Mouse (Mus musculus): ENCODE measurements around the gene Colec11.

Colec11 gene

DNA sequence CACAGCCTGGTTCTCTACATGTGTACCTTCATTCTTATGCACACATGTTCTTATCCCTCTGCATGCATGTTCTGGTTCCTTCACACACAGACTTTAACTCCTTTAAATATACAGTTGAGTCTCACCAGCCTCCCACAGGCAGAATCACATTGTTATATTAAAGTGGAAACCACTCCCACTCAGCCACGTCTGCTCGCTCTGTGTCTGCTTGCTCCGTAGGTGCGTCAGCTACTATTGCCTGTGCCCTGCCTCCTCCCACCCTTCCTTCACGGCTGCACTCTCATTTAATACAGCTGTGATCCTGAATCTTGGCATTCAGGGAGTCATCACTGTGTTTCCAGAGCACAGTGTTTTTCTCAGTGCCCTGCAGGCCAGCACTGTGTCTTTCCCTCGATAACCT is 10.8 kb downstream of the Colec11 start:
- in situ Hi-C loops (cut with MboI; ENCODE audit: low pct_unique_long_range_greater_than_20kb in 1 of 2, low sequenced_read_pairs in 2 of 2, unreplicated experiment in 1 of 2), result no loop called here

DNA sequence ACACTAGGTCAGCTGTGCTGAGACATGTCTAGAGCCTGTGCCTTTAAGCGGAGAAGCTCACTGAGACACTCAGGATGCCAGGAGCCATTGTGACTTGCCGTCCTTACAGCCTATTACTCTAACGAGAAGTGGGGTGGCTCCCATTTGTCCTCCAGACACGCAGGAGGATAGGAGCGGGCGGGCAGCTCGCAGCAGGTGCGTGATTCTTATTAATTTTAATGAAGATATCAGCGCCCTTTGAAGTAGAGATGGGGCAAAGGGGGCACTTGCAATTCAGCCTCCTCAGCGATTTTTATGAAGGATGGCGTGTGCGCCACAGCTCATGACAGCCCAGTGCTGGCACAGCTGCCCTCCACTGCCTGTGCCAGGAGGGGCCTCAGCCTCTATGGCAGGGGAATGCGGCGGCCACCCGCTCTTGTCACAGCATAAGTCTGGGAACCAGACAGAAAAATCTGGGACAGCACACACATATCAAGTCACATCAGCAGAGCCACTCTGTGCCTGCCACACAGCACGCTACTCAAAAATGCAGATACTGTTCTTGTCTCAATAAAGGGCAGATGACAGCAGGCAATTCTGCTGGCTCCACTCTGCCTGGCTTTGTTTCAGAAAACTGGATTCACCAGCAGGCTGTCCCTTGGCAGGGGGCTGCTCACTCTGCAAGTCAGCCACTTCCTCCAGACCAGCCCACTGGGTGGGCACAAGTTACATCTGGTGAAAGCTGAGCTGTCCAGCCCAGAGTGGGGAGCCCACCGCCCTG is 15.5 kb downstream of the Colec11 start:
- in situ Hi-C loops (cut with MboI; ENCODE audit: low pct_unique_long_range_greater_than_20kb in 1 of 2, low sequenced_read_pairs in 2 of 2, unreplicated experiment in 1 of 2), result no loop called here

DNA sequence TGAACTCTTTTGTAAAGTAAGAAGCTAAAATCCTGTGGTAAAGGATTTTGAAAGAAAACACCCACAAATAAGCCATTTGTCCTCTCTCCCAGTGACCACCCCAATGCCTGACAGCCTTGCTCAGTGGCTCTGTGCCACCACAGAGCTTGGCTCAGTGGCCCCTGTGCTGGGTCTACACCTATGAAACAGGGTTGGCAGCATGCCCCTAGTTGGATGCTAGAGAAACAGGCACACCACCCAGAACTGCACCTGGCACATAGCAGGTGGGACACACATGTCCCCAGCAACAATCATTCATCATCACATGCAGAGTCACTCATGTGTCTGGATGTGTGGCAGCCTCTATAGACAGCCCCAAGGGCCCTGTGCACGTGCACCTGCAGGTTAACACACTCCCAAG is 19.7 kb downstream of the Colec11 start:
- in situ Hi-C loops (cut with MboI; ENCODE audit: low pct_unique_long_range_greater_than_20kb in 1 of 2, low sequenced_read_pairs in 2 of 2, unreplicated experiment in 1 of 2), result no loop called here

DNA sequence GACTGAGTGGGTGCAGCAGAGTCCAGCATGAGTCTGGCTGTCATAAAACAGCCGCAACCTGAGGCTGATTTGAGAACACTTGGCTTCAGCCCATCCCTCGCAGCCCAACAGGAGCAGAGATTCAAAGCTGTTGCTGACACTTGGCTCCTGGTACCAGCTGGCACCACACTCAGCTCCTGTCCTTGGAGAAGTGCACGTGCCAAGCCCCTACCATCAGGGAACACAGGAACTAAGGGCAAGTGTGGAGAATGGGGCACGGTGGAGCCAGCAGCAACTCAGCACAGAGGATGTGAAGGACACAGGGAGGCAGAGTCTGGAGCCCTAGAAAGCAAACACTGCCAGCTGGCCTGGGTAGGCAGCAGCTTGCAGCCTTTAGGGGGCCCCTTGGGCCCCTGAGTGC is 20.9 kb downstream of the Colec11 start:
- in situ Hi-C loops (cut with MboI; ENCODE audit: low pct_unique_long_range_greater_than_20kb in 1 of 2, low sequenced_read_pairs in 2 of 2, unreplicated experiment in 1 of 2), result no loop called here

DNA sequence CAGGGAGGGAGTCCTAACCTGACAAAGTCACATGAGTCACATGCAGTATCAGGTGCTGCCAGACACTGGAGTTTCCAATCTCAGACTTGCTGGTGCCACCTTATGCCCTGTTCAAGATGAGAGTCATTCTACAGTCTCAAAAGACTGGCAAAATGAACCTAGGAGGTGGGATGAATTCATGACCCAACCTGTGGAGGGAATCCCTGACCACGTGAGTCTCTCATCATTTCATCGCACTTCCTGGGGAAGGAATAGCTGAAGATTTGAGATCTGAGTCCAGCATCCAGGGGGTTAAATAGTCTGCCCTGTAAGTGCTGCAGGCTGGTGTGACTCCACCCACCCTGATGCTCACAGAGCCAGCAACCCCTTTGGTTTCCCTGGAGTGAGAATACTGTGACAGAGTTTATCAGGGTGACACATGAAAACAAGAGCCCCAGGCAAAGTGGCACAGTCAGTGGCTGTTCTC is 24.6 kb downstream of the Colec11 start:
- in situ Hi-C loops (cut with MboI; ENCODE audit: low pct_unique_long_range_greater_than_20kb in 1 of 2, low sequenced_read_pairs in 2 of 2, unreplicated experiment in 1 of 2), result no loop called here

DNA sequence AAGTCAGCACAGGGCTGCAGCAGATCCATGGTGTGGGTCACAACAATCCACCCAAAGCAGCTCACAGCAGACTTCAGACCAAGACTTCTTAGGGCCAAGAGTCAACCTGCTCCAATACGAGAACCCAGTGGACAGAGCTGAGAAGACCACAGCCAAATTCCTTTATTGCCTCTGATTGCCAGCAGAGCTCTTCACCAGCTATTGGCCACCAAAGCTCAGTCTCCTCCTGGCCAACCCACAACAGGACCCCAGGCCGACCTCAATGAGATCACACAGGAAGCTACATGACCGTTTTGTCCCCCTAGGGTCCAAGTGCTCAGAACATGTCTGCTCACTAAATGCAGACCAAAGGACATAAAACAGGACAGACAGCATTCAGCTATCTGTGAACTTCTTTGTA is 25.1 kb downstream of the Colec11 start:
- in situ Hi-C loops (cut with MboI; ENCODE audit: low pct_unique_long_range_greater_than_20kb in 1 of 2, low sequenced_read_pairs in 2 of 2, unreplicated experiment in 1 of 2), result no loop called here

DNA sequence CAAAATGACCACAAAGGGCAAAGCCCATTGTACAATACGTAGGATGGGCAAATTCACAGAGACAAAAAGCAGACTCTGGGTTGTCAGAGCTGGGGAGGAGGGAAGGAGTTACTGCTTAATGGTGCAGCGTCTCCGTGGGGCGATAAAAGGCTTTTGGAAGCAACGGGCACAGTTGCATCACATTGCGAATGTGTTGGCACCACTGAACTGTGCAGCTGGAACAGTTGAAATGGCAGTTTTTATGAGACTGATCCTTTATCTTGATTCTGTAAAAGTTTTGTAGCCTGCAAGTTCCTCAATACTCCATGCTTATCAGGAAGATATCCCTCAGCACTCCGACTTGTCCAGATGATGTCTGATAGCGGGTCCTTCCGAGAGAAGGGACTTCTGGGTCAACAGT is 25.5 kb downstream of the Colec11 start:
- in situ Hi-C loops (cut with MboI; ENCODE audit: low pct_unique_long_range_greater_than_20kb in 1 of 2, low sequenced_read_pairs in 2 of 2, unreplicated experiment in 1 of 2), result no loop called here

DNA sequence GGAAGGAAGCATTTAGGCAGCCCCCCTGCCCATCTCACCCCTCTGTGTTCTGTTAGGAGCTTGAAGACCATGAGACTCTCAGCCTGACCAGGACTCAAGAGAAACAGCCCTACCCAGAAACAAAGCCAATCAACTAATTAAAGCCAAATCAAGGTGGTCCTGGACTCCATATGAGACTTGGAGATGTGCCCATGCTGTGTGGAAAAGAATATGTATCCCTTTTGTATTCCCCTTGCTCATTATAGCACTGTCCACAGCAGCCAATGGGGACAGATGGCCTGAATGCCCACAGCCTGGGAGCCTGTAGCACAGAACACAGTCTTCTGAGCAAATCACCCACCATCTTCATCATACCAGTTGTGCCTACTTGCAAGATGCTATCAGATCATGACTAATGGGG is 26.3 kb downstream of the Colec11 start:
- in situ Hi-C loops (cut with MboI; ENCODE audit: low pct_unique_long_range_greater_than_20kb in 1 of 2, low sequenced_read_pairs in 2 of 2, unreplicated experiment in 1 of 2), result no loop called here

DNA sequence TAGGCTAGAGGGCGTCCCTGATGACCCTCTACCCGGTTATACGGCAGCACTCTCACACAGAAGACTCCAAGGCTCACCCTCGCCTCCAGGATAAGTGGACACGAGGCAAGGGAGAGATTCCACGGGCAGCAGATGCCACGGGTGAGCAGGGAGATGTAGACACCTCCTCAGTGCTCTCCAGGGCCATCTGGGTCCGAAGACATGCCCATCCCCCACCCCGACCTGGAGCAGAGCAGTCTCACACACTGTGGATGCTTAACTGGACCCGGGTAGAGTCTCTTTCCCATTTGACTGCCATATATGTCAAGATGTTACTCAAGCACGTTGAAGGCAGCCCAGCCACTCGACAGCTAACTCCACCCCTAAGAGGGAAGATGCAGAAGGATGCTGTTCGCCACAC is 32.7 kb downstream of the Colec11 start:
- in situ Hi-C loops (cut with MboI; ENCODE audit: low pct_unique_long_range_greater_than_20kb in 1 of 2, low sequenced_read_pairs in 2 of 2, unreplicated experiment in 1 of 2), result no loop called here

DNA sequence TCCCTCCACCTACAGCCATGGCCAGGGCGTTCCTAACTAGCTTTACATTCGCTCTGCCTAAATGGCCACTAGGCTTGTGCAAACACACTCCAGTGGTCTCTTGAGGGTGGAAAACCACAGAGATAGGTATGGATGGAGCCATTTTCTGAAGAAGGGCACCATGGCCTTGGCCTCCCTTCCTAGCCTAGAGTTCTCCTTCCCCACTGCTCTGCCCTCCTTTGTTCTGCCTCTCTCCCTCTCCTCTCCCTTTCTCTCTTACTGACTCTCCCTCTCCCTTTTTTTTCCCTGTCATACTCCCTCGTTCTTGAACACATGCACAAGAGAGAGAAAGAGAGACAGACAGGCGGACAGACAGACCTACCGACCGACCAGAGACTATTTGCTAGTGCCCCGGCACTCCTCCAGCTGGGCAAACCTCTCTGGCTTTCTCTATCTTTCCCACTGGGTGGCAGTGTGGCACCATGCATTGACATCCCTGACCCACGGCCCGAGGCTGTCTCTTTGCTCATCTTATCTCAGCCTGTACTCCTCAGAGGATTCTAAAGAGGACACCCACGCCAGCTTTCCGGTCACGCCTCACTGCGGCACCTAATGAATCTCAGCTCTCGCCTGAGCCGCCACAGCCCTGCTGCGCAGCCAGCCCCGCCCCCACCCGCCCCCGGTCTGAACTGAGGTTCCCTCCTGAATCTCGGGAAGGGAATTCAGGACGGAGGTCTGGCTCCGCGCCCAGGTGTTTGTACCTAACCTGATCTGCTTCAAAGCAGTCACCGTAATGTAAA is 33.9 kb downstream of the Colec11 start:
- in situ Hi-C loops (cut with MboI; ENCODE audit: low pct_unique_long_range_greater_than_20kb in 1 of 2, low sequenced_read_pairs in 2 of 2, unreplicated experiment in 1 of 2), result no loop called here

DNA sequence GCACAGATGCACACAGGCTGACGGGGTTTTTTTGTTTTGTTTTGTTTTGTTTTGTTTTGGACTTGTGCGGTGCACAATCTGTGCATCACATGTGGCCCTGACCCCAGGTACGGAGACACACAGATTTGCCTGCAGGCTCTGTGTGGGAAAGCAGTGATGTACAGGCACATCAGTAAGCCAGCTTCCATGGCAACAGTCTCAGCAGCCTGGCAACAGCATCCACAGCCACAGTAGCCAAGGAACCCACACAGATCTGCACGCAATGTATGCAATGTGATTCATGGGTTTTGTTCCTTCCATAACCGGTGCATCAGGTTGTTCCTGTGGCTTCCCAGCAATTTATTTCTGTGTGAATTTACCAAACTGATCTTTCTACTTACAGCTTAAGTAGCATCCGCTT is 35.2 kb downstream of the Colec11 start:
- in situ Hi-C loops (cut with MboI; ENCODE audit: low pct_unique_long_range_greater_than_20kb in 1 of 2, low sequenced_read_pairs in 2 of 2, unreplicated experiment in 1 of 2), result no loop called here

DNA sequence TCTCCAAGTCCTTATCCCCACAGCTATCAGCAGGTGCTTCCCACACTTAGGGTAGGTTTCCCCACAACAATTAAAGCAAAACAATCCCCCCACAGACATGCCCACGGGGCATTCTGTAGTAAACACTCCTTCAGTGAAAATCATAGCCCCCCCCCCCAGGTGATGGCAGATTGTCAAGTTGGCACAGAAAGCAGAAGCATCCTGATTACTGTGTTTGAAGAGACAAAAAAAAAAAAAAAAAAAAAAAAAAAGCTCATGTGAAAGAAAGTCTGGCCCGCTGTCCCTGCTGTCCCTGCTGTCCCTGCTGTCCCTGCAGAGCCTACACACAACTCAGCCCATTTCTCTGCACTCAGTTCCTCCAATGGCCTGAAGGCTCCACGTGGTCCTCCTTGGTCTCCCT is 39.1 kb downstream of the Colec11 start:
- in situ Hi-C loops (cut with MboI; ENCODE audit: low pct_unique_long_range_greater_than_20kb in 1 of 2, low sequenced_read_pairs in 2 of 2, unreplicated experiment in 1 of 2), result no loop called here

DNA sequence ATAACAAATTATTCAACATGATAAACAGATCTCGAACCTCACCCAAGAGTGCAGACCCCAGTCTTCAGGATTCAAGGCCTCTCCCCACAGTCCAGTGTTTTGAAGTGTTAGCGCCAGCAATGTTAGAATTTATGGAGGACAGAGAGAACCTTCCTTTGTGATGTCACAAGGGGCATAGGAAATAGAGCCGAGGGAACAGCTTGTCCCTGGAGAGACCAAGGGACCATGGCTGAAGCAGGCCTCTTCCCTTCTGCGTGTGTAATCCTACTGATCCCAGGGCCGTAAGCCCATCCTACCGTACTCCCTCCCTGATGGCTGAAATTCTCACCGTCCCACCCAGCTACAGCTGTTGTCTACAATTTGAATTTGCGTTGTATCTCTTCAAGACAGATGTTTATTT is 40.8 kb downstream of the Colec11 start, which contains the start of gene Allc:
Allc (minus strand) TSS at position 101 of the 400 bp plus-strand sequence.
- in situ Hi-C loops (cut with MboI; ENCODE audit: low pct_unique_long_range_greater_than_20kb in 1 of 2, low sequenced_read_pairs in 2 of 2, unreplicated experiment in 1 of 2), result no loop called here

DNA sequence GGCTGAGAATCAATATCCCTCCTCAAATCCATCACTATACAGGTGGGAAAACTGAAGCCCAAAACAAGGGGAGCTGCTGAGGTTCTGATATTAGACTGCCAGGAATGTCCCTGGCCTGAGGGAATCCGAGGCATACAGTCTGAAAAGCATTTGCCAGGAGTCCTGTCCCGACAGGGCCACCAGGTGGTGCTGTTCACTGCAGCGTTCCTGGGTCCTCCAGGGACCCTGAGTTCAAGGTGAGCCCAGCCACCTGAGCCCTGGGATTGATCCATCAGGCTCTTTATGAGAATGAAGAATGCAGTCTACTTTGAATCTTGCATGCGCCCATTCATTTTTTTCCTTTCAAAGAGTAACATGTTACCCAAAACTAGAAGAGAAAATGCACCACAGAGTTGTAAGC is 44.0 kb downstream of the Colec11 start:
- in situ Hi-C loops (cut with MboI; ENCODE audit: low pct_unique_long_range_greater_than_20kb in 1 of 2, low sequenced_read_pairs in 2 of 2, unreplicated experiment in 1 of 2), result no loop called here

DNA sequence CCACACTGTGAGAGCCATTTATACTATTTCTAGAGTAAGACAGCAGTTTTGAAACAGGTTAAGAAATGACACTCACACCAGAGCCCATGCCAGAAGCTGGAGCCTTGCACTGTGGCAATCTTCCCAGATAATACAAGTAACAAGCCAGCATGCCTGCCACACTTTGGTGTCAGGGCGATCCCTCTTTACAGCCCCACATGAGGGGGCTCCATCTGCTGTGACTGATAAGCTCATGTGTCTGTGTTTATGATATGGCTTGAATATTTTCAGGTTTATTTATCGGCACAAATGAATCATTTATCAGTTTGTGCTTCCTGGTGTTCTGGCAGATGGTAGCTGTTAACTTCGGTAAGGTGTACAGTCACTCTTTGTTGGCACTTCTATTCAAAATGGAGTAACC is 45.0 kb downstream of the Colec11 start:
- in situ Hi-C loops (cut with MboI; ENCODE audit: low pct_unique_long_range_greater_than_20kb in 1 of 2, low sequenced_read_pairs in 2 of 2, unreplicated experiment in 1 of 2), result no loop called here

DNA sequence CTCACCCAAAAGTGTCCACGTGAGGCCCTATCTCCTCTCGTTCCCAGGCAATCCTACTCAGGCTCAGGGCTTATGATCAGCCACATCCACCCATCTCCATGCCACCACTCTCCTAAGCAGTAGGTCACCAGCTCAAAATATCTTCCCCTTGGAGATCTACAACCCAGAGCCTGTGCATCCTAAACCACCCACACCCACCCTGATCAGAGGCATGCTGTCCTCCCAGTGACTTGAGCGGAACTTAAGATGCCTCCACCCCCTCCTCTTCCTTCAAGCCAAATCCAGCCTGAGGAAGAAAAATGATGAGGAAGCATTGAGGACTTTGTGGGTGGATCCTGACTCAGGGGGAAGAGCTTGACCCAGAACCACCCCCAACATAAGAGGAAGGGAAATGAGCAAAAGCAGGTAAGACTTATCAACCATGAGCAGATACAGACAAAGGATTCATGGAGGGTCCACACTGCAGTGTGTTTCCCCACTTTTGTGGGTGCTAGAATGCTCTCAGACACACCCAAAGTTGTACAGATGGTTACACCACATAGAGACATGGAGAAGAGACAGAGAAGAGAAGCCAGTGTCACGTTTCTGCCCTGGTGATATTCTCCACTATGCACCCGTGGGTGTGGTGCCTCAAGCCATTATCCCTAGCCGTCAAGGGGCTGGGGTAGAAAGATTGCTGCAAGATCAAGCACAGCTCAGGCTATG is 47.7 kb downstream of the Colec11 start:
- in situ Hi-C loops (cut with MboI; ENCODE audit: low pct_unique_long_range_greater_than_20kb in 1 of 2, low sequenced_read_pairs in 2 of 2, unreplicated experiment in 1 of 2), result no loop called here

DNA sequence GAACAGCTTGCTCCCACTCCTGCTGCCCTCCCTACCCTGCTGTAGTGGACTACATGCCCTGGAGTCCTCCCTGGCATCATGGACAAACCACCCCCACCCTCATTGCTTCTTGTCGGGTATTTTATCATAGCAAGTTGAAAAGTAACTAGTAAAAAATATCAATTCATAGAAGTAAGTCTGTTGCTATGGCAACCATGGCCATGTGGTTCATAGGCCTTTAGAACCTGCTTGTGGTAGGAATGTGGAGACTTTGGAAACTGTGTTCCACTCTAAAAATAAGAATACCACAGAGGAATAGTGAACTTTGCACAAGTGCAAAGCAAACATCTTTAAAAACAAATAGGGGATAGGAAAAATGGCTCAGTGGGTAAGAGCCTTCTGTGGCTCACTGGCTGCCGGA is 50.9 kb downstream of the Colec11 start:
- in situ Hi-C loops (cut with MboI; ENCODE audit: low pct_unique_long_range_greater_than_20kb in 1 of 2, low sequenced_read_pairs in 2 of 2, unreplicated experiment in 1 of 2), result no loop called here

DNA sequence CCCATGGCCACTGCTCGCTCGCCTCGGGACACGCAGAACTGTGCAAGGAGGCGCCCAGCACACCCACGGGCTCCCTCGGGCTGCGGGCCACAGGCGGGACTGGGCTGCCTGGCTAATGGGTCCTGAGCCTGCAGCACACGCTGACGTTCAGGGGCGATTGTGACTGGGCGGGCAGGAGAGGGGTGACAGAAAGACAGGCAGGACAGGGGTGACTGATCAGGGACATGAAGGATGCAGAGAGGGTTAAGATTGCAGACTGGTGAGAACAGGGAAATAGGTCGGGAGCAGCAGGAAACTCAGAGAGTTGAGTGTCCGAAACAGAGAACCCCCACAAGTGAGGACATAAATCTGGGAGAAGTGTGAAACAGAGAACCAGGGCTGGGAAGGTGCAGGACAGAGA is 70.9 kb downstream of the Colec11 start, which contains the start of gene Dcdc2c:
Dcdc2c (minus strand) TSS at position 101 of the 400 bp plus-strand sequence.
- in situ Hi-C loops (cut with MboI; ENCODE audit: low pct_unique_long_range_greater_than_20kb in 1 of 2, low sequenced_read_pairs in 2 of 2, unreplicated experiment in 1 of 2), result no loop called here

DNA sequence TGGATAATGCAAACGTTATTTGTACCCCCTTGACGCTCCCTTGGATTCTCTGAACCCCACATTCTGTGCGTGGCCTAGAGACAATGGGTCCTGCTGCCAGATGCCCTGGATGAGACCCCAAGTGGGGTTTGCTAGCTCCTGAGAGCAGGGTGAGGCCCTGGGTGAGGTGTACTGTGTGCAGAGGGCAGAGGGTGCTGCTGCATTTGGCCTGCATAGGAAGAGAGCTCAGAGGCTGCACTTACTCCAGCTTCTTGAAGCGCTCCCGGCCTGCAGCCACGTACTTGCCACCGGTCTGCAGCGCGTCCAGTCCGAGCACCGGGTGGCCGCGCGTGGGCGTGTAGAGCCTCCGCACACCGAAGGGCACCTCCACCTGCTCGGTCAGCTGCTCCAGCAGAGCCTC is 71.4 kb downstream of the Colec11 start:
- in situ Hi-C loops (cut with MboI; ENCODE audit: low pct_unique_long_range_greater_than_20kb in 1 of 2, low sequenced_read_pairs in 2 of 2, unreplicated experiment in 1 of 2), result no loop called here
